Mouse (Mus musculus) NIH3T3 (cell line): ENCODE results near the gene Ifrd1.
A peak's percentile ranks its signal among the peaks of the same experiment; 100 is the strongest.
"Not testable (repeated sequence)": the region's sequence is repeated elsewhere in the genome, so short reads cannot be mapped to it uniquely, and the experiment has no call there.

ENCODE experiments used
- DNase-seq: peaks from one replicate; pipeline ENCODE4 v3.0.0-alpha.2; 2012; ENCODE audit warnings: low read depth

The Ifrd1 gene

GRCm38 (mm10) chr12:40248454-40249180, at the start of gene Ifrd1:
TSS of gene Ifrd1 (minus strand) at chr12:40248504.
- DNase-seq: peak; percentile 25

DNA sequence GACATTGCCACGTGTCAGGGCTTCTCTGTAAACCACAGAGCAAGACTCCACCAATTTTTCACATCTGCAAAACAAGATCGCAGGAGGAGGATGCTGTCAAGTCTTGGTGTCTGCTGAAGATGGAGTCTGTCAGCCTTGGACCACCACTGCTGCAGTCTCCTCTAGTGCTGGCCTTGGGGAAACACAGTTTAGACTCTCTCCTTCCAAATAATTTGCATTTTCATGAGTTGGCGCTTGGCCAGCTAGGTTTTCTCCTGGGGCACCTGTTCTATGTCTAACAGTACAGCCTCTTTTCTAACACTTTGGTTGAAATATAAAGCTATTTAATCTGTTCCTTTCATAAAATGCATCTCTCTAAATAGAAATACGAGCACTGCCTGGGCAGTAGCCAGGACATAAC, 38.2 kb upstream of the Ifrd1 start:
- DNase-seq: no peak

DNA sequence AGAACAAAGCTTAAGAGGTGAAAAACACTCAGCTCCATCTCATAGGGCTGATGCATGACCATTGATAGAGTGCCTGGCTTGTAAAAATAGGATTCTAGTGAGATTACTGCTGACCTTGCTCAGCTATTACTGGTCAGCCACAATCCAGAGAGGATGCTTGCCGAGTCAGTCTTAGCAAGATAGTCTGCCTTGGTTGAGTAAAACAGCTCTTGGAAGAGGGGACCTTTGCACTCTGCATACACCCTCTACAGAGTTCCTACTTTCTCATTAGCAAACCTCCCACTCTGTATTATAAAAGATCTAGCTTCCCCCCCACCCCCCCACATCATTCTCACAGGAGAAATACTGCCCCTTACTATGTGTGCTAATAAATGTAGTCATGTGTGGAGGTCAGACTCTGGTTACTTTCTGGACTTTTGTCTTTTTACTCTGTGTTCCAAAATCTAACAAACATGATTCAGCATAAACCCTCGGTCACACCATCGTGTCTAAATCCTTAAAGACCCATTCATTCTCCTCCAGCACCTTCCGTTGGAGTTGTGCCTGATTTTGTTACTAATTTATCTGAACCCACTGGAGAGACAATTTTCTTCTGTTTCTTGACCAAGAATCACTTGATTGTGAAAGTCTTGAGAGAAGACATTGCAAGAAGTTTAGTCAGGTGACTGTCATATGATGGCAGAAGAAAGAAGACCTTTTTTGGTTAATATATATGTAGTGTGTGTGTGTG, 32.5 kb upstream of the Ifrd1 start:
- DNase-seq: no peak

DNA sequence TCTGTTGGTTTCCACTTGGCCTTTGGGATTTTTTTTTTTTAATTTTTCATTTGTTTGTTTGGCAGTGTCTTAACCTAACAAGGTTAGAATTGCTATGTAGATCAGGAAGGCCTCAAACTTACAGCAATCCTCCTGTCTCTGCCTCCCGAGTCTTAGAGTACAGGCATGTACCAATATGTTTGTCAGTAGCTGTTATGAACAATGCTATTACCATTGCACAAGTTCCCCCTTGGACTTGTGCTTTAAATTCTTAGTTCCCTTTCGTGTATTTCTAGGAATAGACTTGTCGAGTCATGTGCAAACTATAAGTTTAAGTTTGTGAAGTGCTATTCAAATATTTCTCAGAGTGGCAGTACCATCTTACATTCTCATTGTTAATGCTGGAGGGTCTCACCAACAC, 29.3 kb upstream of the Ifrd1 start:
- no peak for DNase-seq

DNA sequence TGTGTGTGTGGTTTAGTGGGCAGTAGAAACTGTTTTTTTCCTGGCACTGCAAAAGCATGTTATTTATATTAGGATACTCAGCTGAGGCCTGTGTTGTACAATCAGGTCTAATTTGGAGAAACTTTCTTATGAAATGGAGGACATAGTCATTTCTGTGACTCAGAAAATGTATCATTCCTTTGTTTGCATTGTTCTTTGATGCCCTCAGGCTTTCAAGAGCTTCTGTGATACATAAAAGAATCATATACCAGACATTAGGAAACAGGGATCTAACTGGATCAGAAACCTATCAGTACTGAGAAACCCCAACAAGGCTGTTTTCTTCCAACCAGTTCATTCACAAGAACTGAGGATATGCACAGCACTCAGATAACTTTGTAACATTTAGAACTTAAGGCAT, 26.6 kb upstream of the Ifrd1 start:
- no peak for DNase-seq

GRCm38 (mm10) chr12:40273339-40273738, 25.0 kb upstream of the Ifrd1 start:
- no peak for DNase-seq

- DNase-seq: no peak
Observed at GRCm38 (mm10) chr12:40272710-40273109, 24.4 kb upstream of the Ifrd1 start.

GRCm38 (mm10) chr12:40268313-40268712, 20.0 kb upstream of the Ifrd1 start:
- DNase-seq: no peak

GRCm38 (mm10) chr12:40263712-40264111, 15.4 kb upstream of the Ifrd1 start:
- no peak for DNase-seq

DNA sequence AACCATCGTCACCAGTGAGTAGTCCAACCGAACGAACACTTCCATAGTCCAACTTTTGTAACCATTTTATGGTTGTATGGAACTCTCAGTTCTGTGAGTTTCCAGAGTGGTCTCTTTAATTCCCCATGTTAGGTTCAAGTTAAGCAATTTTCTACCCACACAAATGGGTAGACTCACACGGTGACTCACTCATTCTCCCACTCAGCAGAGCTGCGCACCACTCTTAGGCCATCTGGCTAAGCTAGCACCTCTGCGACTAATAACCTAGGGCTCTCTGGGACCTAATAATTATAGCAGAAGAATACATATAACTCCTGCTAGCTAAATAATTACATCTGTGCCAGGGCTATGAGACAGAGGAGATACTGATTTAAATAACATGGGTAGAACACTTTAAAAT, 14.7 kb upstream of the Ifrd1 start:
- no peak for DNase-seq

GRCm38 (mm10) chr12:40258462-40259000, 10.2 kb upstream of the Ifrd1 start:
- DNase-seq: no peak

DNA sequence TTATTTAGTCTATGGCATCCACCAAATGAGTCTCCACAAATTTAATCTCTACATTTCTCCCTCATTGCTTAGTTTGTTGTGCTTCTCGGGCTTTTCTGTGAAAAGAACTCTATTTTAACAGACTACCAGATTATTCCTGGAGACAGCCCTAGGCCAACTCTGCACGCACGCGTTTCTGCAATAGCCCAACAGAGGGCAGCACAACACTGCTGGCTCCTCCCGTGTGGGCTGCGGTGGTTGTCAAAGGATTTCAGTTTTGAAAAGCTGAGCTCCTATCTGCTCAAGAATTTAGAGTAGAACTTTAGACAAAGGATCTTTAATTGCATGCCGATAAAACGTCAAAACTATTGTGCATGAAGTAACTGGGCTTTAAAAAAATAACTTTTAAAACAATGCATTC, 8.9 kb upstream of the Ifrd1 start:
- peak; percentile 90 for DNase-seq

GRCm38 (mm10) chr12:40256543-40256942, 8.2 kb upstream of the Ifrd1 start:
- DNase-seq: no peak

DNA sequence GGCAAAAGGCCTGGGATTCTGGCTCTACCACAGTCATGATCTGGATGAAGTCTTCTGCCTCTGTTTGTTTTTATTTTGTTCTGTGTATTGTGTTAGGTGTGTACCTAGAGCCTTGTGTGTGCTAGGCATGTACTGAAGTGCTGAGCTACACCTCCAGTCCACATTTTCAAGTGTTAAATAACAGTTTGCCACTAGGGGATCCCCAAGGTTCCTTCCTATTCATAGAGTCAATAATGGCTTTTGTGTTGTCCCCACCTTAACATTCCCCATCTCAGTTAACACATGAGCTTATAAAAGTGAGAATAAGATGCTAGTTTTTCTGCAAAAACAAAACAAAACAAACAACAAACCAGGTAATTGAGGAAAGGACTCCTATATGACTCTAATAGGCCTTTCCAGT, 7.7 kb upstream of the Ifrd1 start:
- DNase-seq: no peak

GRCm38 (mm10) chr12:40255310-40255709, 7.0 kb upstream of the Ifrd1 start:
- not testable (repeated sequence) for DNase-seq

- no peak for DNase-seq
Observed at GRCm38 (mm10) chr12:40254729-40255128, 6.4 kb upstream of the Ifrd1 start.

DNA sequence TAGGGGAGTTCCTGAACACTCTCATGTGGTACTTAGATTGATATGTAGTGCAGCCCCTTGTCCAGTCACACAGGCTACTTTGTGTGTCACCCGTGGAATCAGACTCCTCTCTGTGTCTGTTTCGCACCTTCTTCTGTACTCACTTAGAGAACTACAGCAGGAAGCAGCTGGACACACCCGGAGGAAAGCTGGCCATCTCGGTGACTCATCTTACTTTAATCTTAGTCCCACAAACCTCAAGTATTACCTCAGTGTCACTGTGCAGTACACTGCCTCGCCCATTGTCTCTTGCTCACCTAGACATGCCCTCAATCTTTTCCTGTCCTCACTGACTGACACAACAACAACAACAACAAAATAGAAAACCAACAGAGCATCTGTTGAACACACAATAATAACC, 4.9 kb upstream of the Ifrd1 start:
- DNase-seq: no peak

DNA sequence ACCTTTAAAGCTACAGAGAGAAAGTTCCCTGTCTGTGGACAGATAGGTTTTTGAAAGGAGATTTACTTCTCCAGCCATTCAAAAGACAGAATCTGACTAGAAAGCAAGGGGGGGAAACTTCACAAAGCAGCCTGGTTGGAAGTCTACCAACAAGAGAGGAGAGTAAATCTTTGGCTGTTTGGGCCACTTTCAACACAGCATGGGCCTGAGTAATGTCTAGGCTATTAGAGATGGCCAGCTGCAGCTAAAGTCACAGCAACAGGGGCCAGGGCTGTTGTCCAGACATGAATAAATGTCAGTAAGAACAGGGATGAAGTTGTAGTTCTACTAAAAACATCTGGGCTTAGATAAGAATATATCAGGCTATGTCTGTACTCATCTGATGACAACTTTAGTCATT, 2.0 kb upstream of the Ifrd1 start:
- DNase-seq: peak; percentile 60

DNA sequence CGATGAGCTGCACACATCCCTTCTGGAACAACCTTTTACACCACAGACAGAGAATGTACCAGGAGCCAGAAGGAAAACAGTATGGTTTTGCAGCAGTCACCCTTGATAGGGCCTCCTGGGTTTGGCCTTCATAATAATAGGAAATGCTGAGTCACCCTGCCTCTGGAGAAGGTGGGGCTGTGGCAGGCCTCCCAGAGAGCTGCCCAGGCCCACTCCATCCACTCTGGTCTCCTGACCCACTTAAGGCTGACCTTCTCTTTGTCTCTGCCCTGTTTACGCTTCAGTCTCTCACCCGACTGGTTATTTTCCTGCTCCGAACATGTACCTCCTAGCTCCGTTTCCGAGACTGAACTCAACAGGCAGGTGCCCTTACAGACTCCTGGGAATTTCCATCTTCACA, 328 bp downstream of the Ifrd1 start:
- peak; percentile 79 for DNase-seq

- DNase-seq: no peak
Observed at GRCm38 (mm10) chr12:40247384-40247783, 920 bp downstream of the Ifrd1 start.

DNA sequence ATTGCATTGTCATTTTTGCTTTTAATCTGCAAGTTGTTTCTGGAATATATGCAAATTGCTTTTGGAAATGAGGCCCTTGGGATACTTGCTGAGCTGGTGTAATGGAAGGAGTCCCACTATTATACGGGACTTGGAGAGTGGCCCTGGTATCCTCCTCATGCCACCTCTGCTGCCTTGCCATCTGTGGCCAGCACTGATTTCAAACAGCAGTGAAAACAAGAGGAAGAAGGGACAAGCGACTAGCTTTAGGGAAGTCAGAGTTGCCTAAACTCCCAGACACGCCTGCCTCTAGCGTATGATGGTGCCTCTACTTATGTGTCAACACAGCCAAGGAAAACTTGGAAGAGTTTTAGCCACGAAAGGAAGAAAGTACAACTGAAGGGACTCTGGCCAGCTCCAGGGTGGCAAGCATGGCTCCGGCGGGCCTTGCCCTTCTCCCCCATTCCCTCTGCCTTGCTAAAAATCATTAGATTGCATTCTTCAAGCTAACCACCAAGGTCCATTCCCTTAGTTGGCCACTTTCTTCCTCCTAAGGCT, 2.8 kb downstream of the Ifrd1 start:
- no peak for DNase-seq

DNA sequence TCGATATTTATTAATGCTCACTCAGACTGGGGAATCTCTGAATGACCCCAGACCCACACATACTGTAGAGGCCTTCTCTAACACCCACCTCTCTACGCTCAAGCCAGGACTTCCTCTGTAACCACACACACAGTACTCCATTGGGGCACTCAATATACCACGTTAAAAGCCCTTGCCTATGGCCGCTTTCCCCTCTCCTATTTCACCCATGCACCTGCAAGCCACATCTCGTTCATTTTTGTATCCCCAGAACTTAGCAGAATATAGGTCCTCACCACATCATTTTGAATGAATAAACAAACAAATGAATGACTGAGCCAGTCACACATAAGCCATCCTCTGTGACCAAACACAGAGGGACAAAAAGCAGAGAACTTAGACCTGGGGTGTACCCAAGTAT, 3.4 kb downstream of the Ifrd1 start:
- DNase-seq: no peak

DNA sequence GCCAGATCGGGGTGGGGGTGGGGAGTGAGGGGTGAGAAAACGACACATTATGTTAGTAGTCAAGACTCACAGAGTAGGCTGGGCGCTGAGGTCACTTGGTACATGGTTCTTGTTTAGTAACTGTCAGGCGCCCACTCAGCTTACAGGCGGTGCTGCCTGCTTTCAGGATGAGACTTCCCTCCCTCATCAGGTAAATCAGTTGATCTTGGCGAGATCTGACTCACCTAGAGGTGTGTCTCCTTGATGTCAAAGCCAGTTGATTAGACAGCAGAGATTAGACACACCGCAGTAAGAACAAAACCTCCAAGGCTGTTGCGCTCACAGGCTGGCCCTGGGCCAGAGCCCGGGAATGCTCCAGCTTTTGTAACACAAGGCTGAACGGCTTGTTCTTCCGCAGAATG, 4.5 kb downstream of the Ifrd1 start:
- DNase-seq: peak; percentile 45
